Mouse (Mus musculus) megakaryocyte, embryonic 14.5 days (primary cell): ENCODE data around the gene Depdc1b. TPM values are rescaled to one million over a fixed set of nuclear protein-coding genes. Genes with fewer than 3 reads are reported as not detected.

ENCODE experiments used
- H3K27me3 ChIP-seq: replicated peaks from 2 replicates; pipeline ENCODE3; 2012; ENCODE audit warnings: inconsistent platforms
- H3K36me3 ChIP-seq: replicated peaks from 2 replicates; pipeline ENCODE3; 2012; ENCODE audit warnings: low read length, inconsistent platforms, mixed read lengths
- H3K4me1 ChIP-seq: 2 replicates; pipeline ENCODE4 v1.6.1; 2012; ENCODE audit warnings: inconsistent platforms
- H3K4me3 ChIP-seq: replicated peaks from 2 replicates; pipeline ENCODE3; 2012; ENCODE audit warnings: moderate library complexity, mild to moderate bottlenecking, inconsistent platforms
- H3K9me3 ChIP-seq: 2 replicates; pipeline ENCODE4 v1.6.1; 2012; ENCODE audit warnings: inconsistent platforms
- FLI1 ChIP-seq: IDR thresholded peaks from 2 replicates; pipeline ENCODE4 v1.6.1; 2012; ENCODE audit warnings: low read length, inconsistent platforms, mixed read lengths
- GATA1 ChIP-seq: IDR thresholded peaks from 3 replicates; pipeline ENCODE4 v1.6.1; 2012; ENCODE audit warnings: mixed read lengths, low read length, inconsistent platforms, borderline replicate concordance
- polyA plus RNA-seq: library from polyadenylated mRNA; stranded (reverse); fragments of >175 nt; gene quantifications from 2 replicates; pipeline ENCODE4 v1.2.3, GENCODE M21; 2012; ENCODE audit warnings: low replicate concordance; ENCODE audit not compliant: insufficient read depth

The Depdc1b gene
- polyA plus RNA-seq, result 0.65 and 4.7 TPM in 2 replicates

- Histone ChIP-seq H3K9me3 (peaks cover 28% of the 10 kb centered on the region), H3K36me3 (peaks cover 44% of the 10 kb centered on the region), H3K27me3 (no peaks in the 10 kb centered on the region), H3K4me1 (peaks cover 80% of the 10 kb centered on the region), H3K4me3 (peak within 1 kb of the TSS; percentile 99)
- TF ChIP-seq GATA1, result peak; percentile 71; the same call in 1 of the 3 replicates
- TF ChIP-seq FLI1, result peak; percentile 25; the same call in 1 of the 2 replicates
These were observed at the start of gene Depdc1b for GRCm38 (mm10) chr13:108315702-108316486. Depdc1b (plus strand) TSS chr13:108316332.

- Histone ChIP-seq H3K4me1 (peaks cover 75% of the 10 kb centered on the region), H3K9me3 (no peaks in the 10 kb centered on the region), H3K36me3 (peaks cover 84% of the 10 kb centered on the region), H3K4me3 (no peak overlapping the region), H3K27me3 (no peaks in the 10 kb centered on the region)
- TF ChIP-seq GATA1 (no peak), FLI1 (no peak)
These were observed 48.1 kb upstream of the Depdc1b start for GRCm38 (mm10) chr13:108267841-108268634.

GRCm38 (mm10) chr13:108271458-108272148, 44.5 kb upstream of the Depdc1b start:
- no peak for TF ChIP-seq FLI1
- no peak for TF ChIP-seq GATA1
- H3K4me1 ChIP-seq, result peaks cover 75% of the 10 kb centered on the region

GRCm38 (mm10) chr13:108272332-108272731, 43.8 kb upstream of the Depdc1b start:
- no peaks in the 10 kb centered on the region for H3K9me3 ChIP-seq
- peaks cover 82% of the 10 kb centered on the region for H3K36me3 ChIP-seq
- H3K4me1 ChIP-seq, result peaks cover 74% of the 10 kb centered on the region
- TF ChIP-seq GATA1 (no peak), FLI1 (no peak)
- H3K4me3 ChIP-seq, result peak overlapping the region; percentile 25
- H3K27me3 ChIP-seq, result no peaks in the 10 kb centered on the region

More at GRCm38 (mm10) chr13:108271458-108272148, 44.5 kb upstream of the Depdc1b start:
- no peak overlapping the region for H3K4me3 ChIP-seq
- no peaks in the 10 kb centered on the region for H3K9me3 ChIP-seq
- peaks cover 89% of the 10 kb centered on the region for H3K36me3 ChIP-seq
- no peaks in the 10 kb centered on the region for H3K27me3 ChIP-seq

- H3K4me1 ChIP-seq, result peaks cover 72% of the 10 kb centered on the region
- no peaks in the 10 kb centered on the region for H3K27me3 ChIP-seq
- no peak overlapping the region for H3K4me3 ChIP-seq
- TF ChIP-seq FLI1 (no peak), GATA1 (no peak)
- no peaks in the 10 kb centered on the region for H3K9me3 ChIP-seq
- peaks cover 80% of the 10 kb centered on the region for H3K36me3 ChIP-seq
These were observed 43.1 kb upstream of the Depdc1b start for GRCm38 (mm10) chr13:108273034-108273433.

- no peaks in the 10 kb centered on the region for H3K27me3 ChIP-seq
- no peaks in the 10 kb centered on the region for H3K9me3 ChIP-seq
- peaks cover 74% of the 10 kb centered on the region for H3K4me1 ChIP-seq
- TF ChIP-seq GATA1 (no peak), FLI1 (no peak)
- peaks cover 80% of the 10 kb centered on the region for H3K36me3 ChIP-seq
- H3K4me3 ChIP-seq, result no peak overlapping the region
These were observed 42.7 kb upstream of the Depdc1b start for GRCm38 (mm10) chr13:108273456-108273855.

- H3K4me3 ChIP-seq, result peak overlapping the region; percentile 62
- no peaks in the 10 kb centered on the region for H3K9me3 ChIP-seq
- H3K27me3 ChIP-seq, result no peaks in the 10 kb centered on the region
- TF ChIP-seq GATA1 (no peak), FLI1 (no peak)
- H3K4me1 ChIP-seq, result peaks cover 72% of the 10 kb centered on the region
- H3K36me3 ChIP-seq, result peaks cover 75% of the 10 kb centered on the region
These were observed 39.6 kb upstream of the Depdc1b start for GRCm38 (mm10) chr13:108276561-108276960.

- Histone ChIP-seq H3K36me3 (peaks cover 75% of the 10 kb centered on the region), H3K4me3 (no peak overlapping the region), H3K4me1 (peaks cover 64% of the 10 kb centered on the region), H3K27me3 (no peaks in the 10 kb centered on the region), H3K9me3 (no peaks in the 10 kb centered on the region)
- TF ChIP-seq GATA1, result no peak
- no peak for TF ChIP-seq FLI1
These were observed 38.8 kb upstream of the Depdc1b start for GRCm38 (mm10) chr13:108277320-108277719.

- Histone ChIP-seq H3K9me3 (no peaks in the 10 kb centered on the region), H3K4me3 (no peak overlapping the region), H3K4me1 (peaks cover 53% of the 10 kb centered on the region), H3K27me3 (no peaks in the 10 kb centered on the region), H3K36me3 (peaks cover 77% of the 10 kb centered on the region)
- TF ChIP-seq GATA1, result no peak
- TF ChIP-seq FLI1, result no peak
These were observed 37.5 kb upstream of the Depdc1b start for GRCm38 (mm10) chr13:108278592-108278991.
